Mouse (Mus musculus): ENCODE measurements around the gene Ranbp1. TPM values are rescaled to one million over a fixed set of nuclear protein-coding genes. Genes with fewer than 3 reads are reported as not detected.
A peak's percentile ranks its signal among the peaks of the same experiment; 100 is the strongest.

The Ranbp1 gene
- polyA plus RNA-seq, 1 experiment, result 64.4 TPM

GRCm38 (mm10) chr16:18247521-18248399 lies 772 bp downstream of the Ranbp1 start:
- peaks cover 7% of the 10 kb centered on the region for H3K4me1 ChIP-seq (ENCODE audit: control insufficient read depth, insufficient read depth, low read length)

GRCm38 (mm10) chr16:18241581-18241980 lies 7.0 kb downstream of the Ranbp1 start:
- H3K4me1 ChIP-seq (ENCODE audit: control insufficient read depth, insufficient read depth, low read length), result peaks cover under 1% of the 10 kb centered on the region; the same call in 1 of the 2 replicates
- H3K36me3 ChIP-seq (ENCODE audit: control insufficient read depth, insufficient read depth, low read length), result peaks cover 2% of the 10 kb centered on the region
- H3K27ac ChIP-seq (ENCODE audit: control insufficient read depth, insufficient read depth, low read depth, low read length), result no peak overlapping the region
- no peaks in the 10 kb centered on the region for H3K27me3 ChIP-seq (ENCODE audit: control insufficient read depth, insufficient read depth, low read length)
- no peak overlapping the region for H3K4me3 ChIP-seq (ENCODE audit: control insufficient read depth, low read depth, low read length)
- no peak for TF ChIP-seq CTCF (IDR thresholded peaks at IDR 0.05; ENCODE audit: control insufficient read depth, insufficient read depth, insufficient replicate concordance, low read depth, low read length)
- TF ChIP-seq POLR2A (IDR thresholded peaks at IDR 0.05; ENCODE audit: control insufficient read depth, low read depth, low read length), result no peak

More at GRCm38 (mm10) chr16:18247521-18248399, 772 bp downstream of the Ranbp1 start:
- TF ChIP-seq CTCF (IDR thresholded peaks at IDR 0.05; ENCODE audit: control insufficient read depth, insufficient read depth, insufficient replicate concordance, low read depth, low read length), result no peak
- TF ChIP-seq POLR2A (IDR thresholded peaks at IDR 0.05; ENCODE audit: control insufficient read depth, low read depth, low read length), result no peak
- Histone ChIP-seq H3K27me3 (ENCODE audit: control insufficient read depth, insufficient read depth, low read length) (no peaks in the 10 kb centered on the region), H3K27ac (ENCODE audit: control insufficient read depth, insufficient read depth, low read depth, low read length) (peak overlapping the region; percentile 82), H3K4me3 (ENCODE audit: control insufficient read depth, low read depth, low read length) (peak overlapping the region; percentile 95), H3K36me3 (ENCODE audit: control insufficient read depth, insufficient read depth, low read length) (no peaks in the 10 kb centered on the region; the same call in none of the 2 replicates)

- Histone ChIP-seq H3K4me1 (ENCODE audit: control insufficient read depth, insufficient read depth, low read length) (peaks cover 20% of the 10 kb centered on the region), H3K36me3 (ENCODE audit: control insufficient read depth, insufficient read depth, low read length) (peaks cover 2% of the 10 kb centered on the region), H3K4me3 (ENCODE audit: control insufficient read depth, low read depth, low read length) (no peak overlapping the region), H3K27ac (ENCODE audit: control insufficient read depth, insufficient read depth, low read depth, low read length) (no peak overlapping the region), H3K27me3 (ENCODE audit: control insufficient read depth, insufficient read depth, low read length) (no peaks in the 10 kb centered on the region)
- TF ChIP-seq POLR2A (IDR thresholded peaks at IDR 0.05; ENCODE audit: control insufficient read depth, low read depth, low read length) (no peak), CTCF (IDR thresholded peaks at IDR 0.05; ENCODE audit: control insufficient read depth, insufficient read depth, insufficient replicate concordance, low read depth, low read length) (no peak)
These were observed 11.6 kb downstream of the Ranbp1 start for GRCm38 (mm10) chr16:18236676-18237501.

- Histone ChIP-seq H3K4me3 (ENCODE audit: control insufficient read depth, low read depth, low read length) (peak overlapping the region; percentile 85), H3K4me1 (ENCODE audit: control insufficient read depth, insufficient read depth, low read length) (peaks cover 20% of the 10 kb centered on the region), H3K27me3 (ENCODE audit: control insufficient read depth, insufficient read depth, low read length) (no peaks in the 10 kb centered on the region), H3K36me3 (ENCODE audit: control insufficient read depth, insufficient read depth, low read length) (no peaks in the 10 kb centered on the region; the same call in 1 of the 2 replicates), H3K27ac (ENCODE audit: control insufficient read depth, insufficient read depth, low read depth, low read length) (peak overlapping the region; percentile 75)
- TF ChIP-seq POLR2A (IDR thresholded peaks at IDR 0.05; ENCODE audit: control insufficient read depth, low read depth, low read length) (peak; percentile 7; the same call in 1 of the 2 replicates), CTCF (IDR thresholded peaks at IDR 0.05; ENCODE audit: control insufficient read depth, insufficient read depth, insufficient replicate concordance, low read depth, low read length) (no peak)
These were observed 13.0 kb downstream of the Ranbp1 start for GRCm38 (mm10) chr16:18235389-18236065.

GRCm38 (mm10) chr16:18234671-18235388 lies 13.7 kb downstream of the Ranbp1 start, which contains the start of gene Zdhhc8:
Gene Zdhhc8, minus strand, starts transcription at chr16:18235136.
- TF ChIP-seq CTCF (IDR thresholded peaks at IDR 0.05; ENCODE audit: control insufficient read depth, insufficient read depth, insufficient replicate concordance, low read depth, low read length), result no peak
- TF ChIP-seq POLR2A (IDR thresholded peaks at IDR 0.05; ENCODE audit: control insufficient read depth, low read depth, low read length), result no peak
- Histone ChIP-seq H3K27me3 (ENCODE audit: control insufficient read depth, insufficient read depth, low read length) (no peaks in the 10 kb centered on the region), H3K36me3 (ENCODE audit: control insufficient read depth, insufficient read depth, low read length) (no peaks in the 10 kb centered on the region), H3K27ac (ENCODE audit: control insufficient read depth, insufficient read depth, low read depth, low read length) (peak within 1 kb of the TSS; percentile 75), H3K4me1 (ENCODE audit: control insufficient read depth, insufficient read depth, low read length) (peaks cover 20% of the 10 kb centered on the region), H3K4me3 (ENCODE audit: control insufficient read depth, low read depth, low read length) (peak within 1 kb of the TSS; percentile 85)

GRCm38 (mm10) chr16:18233919-18234670 lies 14.4 kb downstream of the Ranbp1 start:
- Histone ChIP-seq H3K27me3 (ENCODE audit: control insufficient read depth, insufficient read depth, low read length) (no peaks in the 10 kb centered on the region), H3K4me1 (ENCODE audit: control insufficient read depth, insufficient read depth, low read length) (peaks cover 20% of the 10 kb centered on the region), H3K27ac (ENCODE audit: control insufficient read depth, insufficient read depth, low read depth, low read length) (0 out of 2 replicates have a peak overlapping the region, but pooled peaks have one; percentile 5), H3K36me3 (ENCODE audit: control insufficient read depth, insufficient read depth, low read length) (no peaks in the 10 kb centered on the region), H3K4me3 (ENCODE audit: control insufficient read depth, low read depth, low read length) (peak overlapping the region; percentile 85)
- no peak for TF ChIP-seq CTCF (IDR thresholded peaks at IDR 0.05; ENCODE audit: control insufficient read depth, insufficient read depth, insufficient replicate concordance, low read depth, low read length)
- no peak for TF ChIP-seq POLR2A (IDR thresholded peaks at IDR 0.05; ENCODE audit: control insufficient read depth, low read depth, low read length)

Data from testis, adult 2 months (tissue).